Mouse (Mus musculus) heart, adult 2 months (tissue): ENCODE results near the gene F2rl1.

Experiments
- CTCF ChIP-seq: fragments of 200-600 bp; IDR thresholded peaks from 2 replicates; pipeline ENCODE4 v1.8.1; 2022; ENCODE audit warnings: antibody characterized with exemption, mild to moderate bottlenecking, moderate library complexity
- POLR2A ChIP-seq: fragments of 200-500 bp; IDR thresholded peaks from 2 replicates; pipeline ENCODE4 v1.6.1; 2011; ENCODE audit warnings: mild to moderate bottlenecking, low read depth, low read length, control low read depth; ENCODE audit not compliant: insufficient read depth

GRCm38 (mm10) chr13:95546251-95546650, 21.2 kb upstream of the F2rl1 start:
- no peak for TF ChIP-seq POLR2A
- TF ChIP-seq CTCF: no peak
